Mouse (Mus musculus) c-Kit-positive CD71-positive TER-119-negative erythroid progenitor cells, embryonic 14.5 days (primary cell): ENCODE results near the gene Naa80.
A peak's percentile ranks its signal among the peaks of the same experiment; 100 is the strongest.

Source experiments
- DNase-seq: peaks from one replicate; pipeline ENCODE4 v3.0.0-alpha.2; 2013; ENCODE audit warnings: low read depth

Naa80 gene

DNA sequence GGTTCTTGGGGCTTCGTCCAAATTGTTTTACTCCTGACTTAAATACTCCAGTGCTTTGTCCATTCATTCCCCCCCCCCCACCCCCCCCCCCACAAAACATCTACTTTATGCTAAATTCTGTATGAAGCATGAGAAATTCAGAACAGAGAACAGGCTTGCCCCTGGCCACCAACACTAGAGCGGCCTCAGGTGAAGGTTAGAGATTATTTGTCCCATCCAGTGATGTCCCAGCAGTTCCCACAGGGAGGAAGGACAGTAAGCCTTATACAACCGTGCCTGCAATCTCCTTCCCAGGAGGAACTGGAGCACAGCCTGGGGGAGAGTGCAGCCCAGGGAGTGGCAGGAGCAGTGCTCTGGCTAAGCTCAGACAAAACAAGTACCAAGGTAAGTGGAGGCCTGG, at the start of gene Naa80:
TSS of gene Naa80 (plus strand) at position 301 of the 400 bp plus-strand sequence.
- DNase-seq, result no peak

DNA sequence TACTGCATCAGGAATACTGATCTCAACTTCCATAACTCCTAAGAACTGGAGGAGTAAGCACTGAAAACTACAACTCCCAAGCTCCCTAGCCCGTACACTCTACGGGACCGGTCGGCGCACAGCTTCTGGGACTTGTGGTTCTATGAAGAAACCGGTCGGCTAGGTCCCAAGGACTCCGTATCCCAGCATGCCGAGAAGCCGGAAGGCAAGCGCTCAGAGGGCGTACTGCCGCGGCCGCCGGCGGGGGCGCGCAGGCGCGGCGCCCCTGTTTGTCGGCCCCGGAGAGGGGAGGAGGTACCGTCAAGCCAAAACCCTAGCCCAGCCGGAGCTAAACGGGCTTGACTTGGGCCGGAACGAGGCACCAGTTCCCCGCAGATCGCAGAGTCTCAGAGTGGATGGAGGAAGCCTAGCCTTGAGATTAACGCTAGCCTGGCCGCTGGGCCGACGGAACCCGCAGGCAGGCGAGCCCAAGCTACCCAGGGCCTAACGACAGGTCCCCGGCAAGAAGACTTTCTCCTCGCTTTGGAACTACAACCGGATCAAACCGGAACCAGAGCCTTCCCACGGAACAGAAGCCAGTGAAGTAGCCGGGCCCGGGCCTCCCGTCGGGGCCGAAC, 44.8 kb upstream of the Naa80 start, which contains the start of gene Tmem115:
TSS of gene Tmem115 (plus strand) at position 155 of the 617 bp plus-strand sequence.
- DNase-seq, result peak; percentile 85

DNA sequence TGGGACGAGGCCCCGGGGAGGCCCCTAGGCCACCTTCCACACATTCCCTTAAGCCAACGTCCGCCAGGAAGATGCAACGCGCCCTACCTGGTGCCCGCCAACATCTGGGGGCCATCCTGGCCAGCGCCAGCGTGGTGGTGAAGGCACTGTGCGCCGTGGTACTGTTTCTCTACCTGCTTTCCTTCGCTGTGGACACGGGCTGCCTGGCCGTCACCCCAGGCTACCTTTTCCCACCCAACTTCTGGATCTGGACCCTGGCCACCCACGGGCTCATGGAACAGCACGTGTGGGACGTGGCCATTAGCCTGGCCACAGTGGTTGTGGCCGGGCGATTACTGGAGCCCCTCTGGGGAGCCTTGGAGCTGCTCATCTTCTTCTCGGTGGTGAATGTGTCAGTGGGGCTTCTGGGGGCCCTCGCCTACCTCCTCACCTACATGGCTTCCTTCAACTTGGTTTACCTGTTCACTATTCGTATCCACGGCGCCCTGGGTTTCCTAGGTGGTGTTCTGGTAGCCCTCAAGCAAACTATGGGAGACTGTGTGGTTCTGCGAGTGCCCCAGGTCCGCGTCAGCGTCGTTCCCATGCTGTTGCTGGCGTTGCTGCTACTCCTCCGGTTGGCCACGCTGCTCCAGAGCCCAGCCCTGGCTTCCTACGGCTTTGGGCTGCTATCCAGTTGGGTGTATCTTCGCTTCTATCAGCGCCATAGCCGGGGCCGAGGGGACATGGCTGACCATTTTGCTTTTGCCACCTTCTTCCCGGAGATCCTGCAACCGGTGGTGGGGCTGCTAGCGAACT, 44.1 kb upstream of the Naa80 start:
- DNase-seq, result no peak

GRCm38 (mm10) chr9:107538231-107538630, 40.5 kb upstream of the Naa80 start:
- DNase-seq, result no peak

DNA sequence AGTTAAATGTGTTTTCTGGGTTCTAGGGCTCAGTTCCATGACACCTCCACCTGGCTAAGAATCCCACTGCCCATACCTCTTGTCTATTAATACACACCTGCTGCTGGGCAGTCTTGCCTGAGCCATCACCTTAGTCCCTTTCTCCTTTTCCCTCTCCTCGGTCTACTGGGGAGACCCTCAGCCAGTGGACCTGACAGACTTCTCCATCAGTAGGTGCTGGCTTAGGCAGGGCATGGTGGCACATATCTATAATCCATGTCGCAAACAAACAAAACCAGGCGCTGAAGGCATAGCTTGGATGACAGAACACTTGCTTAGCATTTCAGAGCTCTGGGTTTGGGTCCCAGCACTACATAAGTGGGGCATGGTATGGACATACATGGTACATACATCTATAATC, 40.0 kb upstream of the Naa80 start:
- DNase-seq, result no peak

GRCm38 (mm10) chr9:107539940-107540339, 38.7 kb upstream of the Naa80 start:
- no peak for DNase-seq

GRCm38 (mm10) chr9:107540420-107540819, 38.3 kb upstream of the Naa80 start:
- DNase-seq, result no peak

GRCm38 (mm10) chr9:107541005-107541404, 37.7 kb upstream of the Naa80 start:
- DNase-seq, result no peak

DNA sequence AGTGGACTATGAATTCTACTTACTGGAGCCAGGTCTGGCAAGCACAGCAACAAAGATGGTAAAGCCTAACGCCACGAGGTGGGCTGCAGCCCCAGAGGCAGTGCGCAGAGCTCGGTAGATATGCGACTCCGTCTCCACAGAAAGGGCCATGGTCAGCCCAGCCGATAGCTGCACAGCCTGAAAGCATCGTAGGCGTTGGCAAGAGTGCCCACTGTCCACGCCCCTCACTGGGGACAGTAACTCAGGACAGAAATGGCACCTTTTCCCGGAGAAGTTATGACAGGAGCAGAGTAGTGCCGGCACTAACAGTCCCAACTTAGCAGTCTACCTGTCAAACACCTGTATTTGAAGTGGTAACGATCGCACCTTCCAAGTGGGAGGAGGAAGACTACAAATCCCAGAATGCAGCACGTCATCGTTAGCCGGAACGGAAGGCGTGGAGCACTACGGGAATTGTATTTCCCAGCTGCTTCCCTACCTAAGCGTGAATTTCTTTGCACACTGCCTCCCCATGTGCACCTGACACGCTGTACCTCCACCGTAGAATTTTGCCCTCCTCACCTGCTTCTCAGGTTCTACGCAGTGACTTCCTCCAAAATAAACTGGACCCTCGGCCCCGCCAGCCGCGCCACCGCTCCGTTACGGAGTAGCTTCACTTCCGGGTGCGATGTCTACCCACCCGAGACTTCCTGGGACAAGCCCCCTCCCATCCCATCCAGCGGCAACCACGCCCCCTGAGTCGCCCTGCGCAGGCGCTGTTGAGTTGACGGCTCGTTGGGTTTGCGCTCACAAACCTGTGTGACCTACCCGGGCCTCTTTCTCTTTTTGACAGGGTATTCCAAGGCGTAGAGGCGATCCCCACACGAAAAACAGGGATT, 37.0 kb upstream of the Naa80 start, which contains the start of the genes Cyb561d2 and Nprl2:
TSS of gene Cyb561d2 (minus strand) at position 720 of the 878 bp plus-strand sequence.
TSS of gene Nprl2 (plus strand) at position 753 of the 878 bp plus-strand sequence.
- peak; percentile 84 for DNase-seq

GRCm38 (mm10) chr9:107542352-107542686, 36.4 kb upstream of the Naa80 start:
- DNase-seq, result no peak

DNA sequence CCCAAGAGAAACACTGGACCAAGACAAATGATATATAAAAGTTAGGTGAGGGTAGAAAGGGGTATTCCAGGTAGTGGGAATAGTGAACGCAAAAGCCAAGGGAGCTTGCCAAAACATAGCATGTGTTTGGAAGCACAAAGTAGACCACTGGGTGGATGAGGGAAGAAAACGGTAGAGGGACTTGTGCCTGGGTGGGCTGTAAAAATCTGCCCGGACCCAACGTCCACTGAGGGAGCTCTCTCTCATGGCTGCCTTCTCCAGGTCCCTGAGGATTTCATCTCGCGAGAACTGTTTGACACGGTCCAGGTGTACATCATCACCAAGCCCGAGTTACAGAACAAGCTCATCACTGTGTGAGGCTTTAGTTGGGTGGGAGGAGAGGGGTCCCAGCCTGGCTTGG, 36.0 kb upstream of the Naa80 start:
- no peak for DNase-seq

GRCm38 (mm10) chr9:107543299-107543698, 35.4 kb upstream of the Naa80 start:
- no peak for DNase-seq

GRCm38 (mm10) chr9:107544196-107544700, 34.4 kb upstream of the Naa80 start:
- no peak for DNase-seq

DNA sequence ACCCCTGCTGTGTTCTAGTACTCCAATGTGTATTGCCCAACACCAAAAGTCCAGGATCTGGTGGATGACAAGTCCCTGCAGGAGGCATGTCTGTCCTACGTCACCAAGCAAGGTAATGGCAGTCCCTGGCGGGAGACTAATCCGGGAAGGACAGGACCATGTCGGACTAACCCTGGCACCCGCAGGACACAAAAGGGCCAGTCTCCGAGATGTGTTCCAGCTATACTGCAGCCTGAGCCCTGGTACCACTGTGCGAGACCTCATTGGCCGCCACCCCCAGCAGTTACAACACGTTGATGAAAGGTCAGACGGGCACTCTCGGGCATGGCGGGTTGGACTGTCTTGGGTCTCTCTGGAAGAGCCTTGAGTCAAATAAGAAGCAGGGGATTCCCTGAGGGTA, 34.0 kb upstream of the Naa80 start:
- no peak for DNase-seq

DNA sequence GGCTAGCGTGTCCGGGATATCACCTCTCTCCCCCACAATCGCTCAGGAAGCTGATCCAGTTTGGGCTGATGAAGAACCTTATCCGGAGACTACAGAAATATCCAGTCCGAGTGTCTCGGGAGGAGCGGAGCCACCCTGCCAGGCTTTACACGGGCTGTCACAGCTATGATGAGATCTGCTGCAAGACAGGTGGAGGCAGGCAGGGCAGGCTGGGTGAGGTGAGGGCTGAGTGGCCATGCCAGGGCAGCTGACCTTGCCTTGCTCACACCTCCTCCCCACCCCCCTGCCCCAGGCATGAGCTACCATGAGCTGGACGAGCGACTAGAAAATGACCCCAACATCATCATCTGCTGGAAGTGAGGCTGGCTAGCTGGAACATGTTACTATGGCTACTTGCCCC, 33.5 kb upstream of the Naa80 start:
- no peak for DNase-seq

- peak; percentile 74 for DNase-seq
Measured at GRCm38 (mm10) chr9:107545602-107546001, 33.1 kb upstream of the Naa80 start.

DNA sequence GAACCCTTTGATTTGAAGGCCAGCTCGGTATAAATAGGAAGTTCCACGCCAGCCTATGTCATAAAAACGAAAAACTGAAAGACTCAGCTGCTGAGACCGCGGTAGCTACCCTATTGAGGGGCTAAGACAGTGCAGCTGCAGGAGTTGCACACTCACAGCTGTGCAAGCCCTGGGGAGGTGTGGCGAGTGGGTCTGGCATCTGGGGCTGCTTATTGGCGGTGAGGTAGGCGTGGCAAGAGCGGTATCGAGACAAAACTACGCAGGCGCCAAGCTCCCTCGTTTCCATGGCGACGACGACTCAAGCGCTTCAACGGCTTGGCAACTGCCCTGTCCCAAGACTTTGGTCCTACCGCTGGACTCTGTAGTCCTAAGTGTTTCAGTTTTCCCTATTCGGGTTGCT, 31.7 kb upstream of the Naa80 start, which contains the start of gene Zmynd10:
TSS of gene Zmynd10 (plus strand) at position 273 of the 400 bp plus-strand sequence.
- DNase-seq, result peak; percentile 92

DNA sequence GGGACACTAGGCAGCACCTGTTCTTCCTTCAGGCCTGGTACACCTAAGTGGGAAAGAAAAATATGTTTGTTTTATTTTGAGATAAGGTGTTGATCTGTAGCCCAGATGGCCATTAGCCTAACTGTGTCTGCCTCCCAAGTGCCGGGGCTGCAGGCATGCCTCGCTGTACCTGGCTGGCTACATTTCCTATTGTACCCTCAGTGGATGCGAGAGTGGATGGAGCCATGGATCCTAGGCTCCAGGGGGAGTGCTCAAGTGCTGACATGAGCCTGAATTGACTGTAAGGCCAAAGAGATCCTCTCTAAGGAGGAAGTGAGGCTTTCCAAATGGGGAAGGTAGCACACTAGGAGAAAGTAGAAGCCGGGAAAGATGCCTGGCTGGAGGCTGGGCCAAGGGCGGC, 30.7 kb upstream of the Naa80 start:
- no peak for DNase-seq

DNA sequence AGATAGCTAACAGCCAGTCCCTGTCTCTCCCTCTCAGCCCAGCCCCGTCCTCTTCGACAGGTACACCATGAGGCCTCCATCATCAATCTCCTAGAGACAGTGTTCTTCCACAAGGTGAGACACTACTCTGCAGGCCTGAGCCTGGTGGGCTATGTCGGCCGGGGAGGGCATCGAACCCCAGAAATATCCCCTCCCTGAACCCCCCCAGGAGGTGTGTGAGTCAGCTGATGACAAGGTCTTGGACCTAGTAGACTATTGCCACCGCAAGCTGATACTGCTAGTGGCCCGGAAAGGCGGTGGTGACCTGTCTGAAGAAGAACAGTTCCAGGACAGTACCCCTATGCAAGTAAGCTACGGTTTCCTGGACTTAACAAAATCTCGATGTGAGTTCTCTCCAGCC, 29.9 kb upstream of the Naa80 start:
- no peak for DNase-seq

GRCm38 (mm10) chr9:107549297-107550074, 29.2 kb upstream of the Naa80 start:
- DNase-seq, result no peak

GRCm38 (mm10) chr9:107550491-107551116, 28.1 kb upstream of the Naa80 start:
- DNase-seq, result no peak
